Mouse (Mus musculus): ENCODE results near the gene Emc10. TPM values are rescaled to one million over a fixed set of nuclear protein-coding genes. Genes with fewer than 3 reads are reported as not detected.
A peak's percentile ranks its signal among the peaks of the same experiment; 100 is the strongest.

The Emc10 gene
- polyA plus RNA-seq, 1 experiment from 2014 or later = 129 TPM

- 0 out of 2 replicates have a peak overlapping the region, but pooled peaks have one; percentile 25 for H3K27ac ChIP-seq
- peaks cover 78% of the 10 kb centered on the region for H3K4me1 ChIP-seq (replicated peaks)
- peak overlapping the region; percentile 87 for H3K4me2 ChIP-seq (replicated peaks)
- no peaks in the 10 kb centered on the region for H3K9me3 ChIP-seq
- H3K9ac ChIP-seq (replicated peaks) = peak overlapping the region; percentile 100
- peaks cover 58% of the 10 kb centered on the region for H3K36me3 ChIP-seq
- WGBS = 55% methylated on average over 12 of the region's 12 CpGs
- H3K27me3 ChIP-seq = no peaks in the 10 kb centered on the region
- ATAC-seq = no peak
- H3K4me3 ChIP-seq (replicated peaks) = peak overlapping the region; percentile 88
Measured at GRCm38 (mm10) chr7:44446070-44446855, 50.1 kb downstream of the Emc10 start.

DNA sequence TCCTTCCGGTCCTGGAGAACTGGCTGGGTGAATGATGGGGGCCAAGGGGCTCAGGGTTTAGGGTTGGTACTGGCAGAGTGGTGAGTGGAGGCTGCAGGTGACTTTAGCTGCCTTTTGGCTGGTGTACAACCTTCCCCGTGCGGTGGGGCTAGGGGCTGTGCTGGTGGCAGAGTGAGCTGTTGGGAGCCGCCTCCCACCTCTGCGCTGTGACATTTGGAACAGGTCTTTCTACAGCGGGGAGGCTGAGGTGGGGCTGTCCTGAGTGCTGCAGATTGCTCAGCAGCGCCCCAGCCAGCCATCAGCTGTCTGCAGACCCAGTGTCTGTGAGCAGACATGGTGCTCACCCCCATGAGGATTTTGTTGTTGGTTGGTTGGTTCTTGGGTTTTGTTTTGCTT is 50.8 kb downstream of the Emc10 start:
- peak overlapping the region; percentile 88 for H3K4me3 ChIP-seq (replicated peaks)
- H3K9me3 ChIP-seq = no peaks in the 10 kb centered on the region
- H3K4me2 ChIP-seq (replicated peaks) = peak overlapping the region; percentile 87
- H3K36me3 ChIP-seq = peaks cover 57% of the 10 kb centered on the region
- H3K9ac ChIP-seq (replicated peaks) = peak overlapping the region; percentile 100
- 41% methylated on average over 7 of the region's 7 CpGs for WGBS
- peaks cover 81% of the 10 kb centered on the region for H3K4me1 ChIP-seq (replicated peaks)
- H3K27ac ChIP-seq = peak overlapping the region; percentile 15
- ATAC-seq = no peak
- H3K27me3 ChIP-seq = no peaks in the 10 kb centered on the region

- no peak for ATAC-seq
- H3K36me3 ChIP-seq = peaks cover 52% of the 10 kb centered on the region
Measured at GRCm38 (mm10) chr7:44444886-44445527, 51.3 kb downstream of the Emc10 start.

DNA sequence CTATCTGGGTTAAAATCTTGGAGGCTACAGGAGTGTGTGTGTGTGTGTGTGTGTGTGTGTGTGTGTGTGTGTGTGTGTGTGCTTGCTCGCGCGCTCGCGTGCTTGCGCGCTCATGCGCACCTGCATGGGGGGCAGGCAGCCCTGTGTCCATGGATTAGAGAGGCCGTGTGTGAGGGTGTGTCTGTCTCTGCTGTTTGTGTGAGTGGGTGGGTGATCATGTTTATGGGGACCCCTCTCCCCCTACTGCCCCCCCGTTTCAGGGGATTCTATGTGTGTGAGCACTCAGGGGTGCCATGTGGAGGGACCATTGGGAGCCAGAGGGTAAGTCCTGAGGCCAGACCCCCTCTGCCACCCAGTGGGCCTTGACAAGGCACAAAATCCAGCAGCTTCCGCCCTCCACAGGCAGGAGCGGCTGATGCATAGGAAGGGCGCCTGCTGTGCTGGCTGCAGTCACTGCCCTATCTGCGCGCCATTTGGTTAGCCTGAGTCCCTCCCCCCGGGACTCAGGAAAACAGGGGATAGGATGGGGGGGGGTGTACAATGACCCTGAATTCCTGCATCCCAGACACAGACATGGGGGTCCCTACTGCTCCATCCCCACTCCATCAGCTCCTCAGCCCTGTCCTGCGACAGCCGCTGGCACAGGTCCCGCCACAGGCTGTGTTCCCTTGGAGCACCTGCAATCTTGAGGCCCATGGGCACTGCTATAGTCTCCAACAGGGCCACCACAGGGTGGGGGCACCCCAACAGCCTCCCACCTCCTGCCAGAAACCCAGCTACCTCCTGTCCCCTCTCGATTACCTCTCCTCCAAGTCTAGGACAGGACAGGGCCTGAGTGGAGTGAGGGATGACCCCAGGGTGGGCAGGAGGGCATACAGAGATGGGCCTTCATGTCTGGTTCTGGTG is 52.8 kb downstream of the Emc10 start:
- H3K4me2 ChIP-seq (replicated peaks) = peak overlapping the region; percentile 87
- H3K27ac ChIP-seq = peak overlapping the region; percentile 99
- no peaks in the 10 kb centered on the region for H3K27me3 ChIP-seq
- H3K36me3 ChIP-seq = peaks cover 37% of the 10 kb centered on the region
- ATAC-seq = peak; percentile 62
- peak overlapping the region; percentile 88 for H3K4me3 ChIP-seq (replicated peaks)
- H3K9me3 ChIP-seq = no peaks in the 10 kb centered on the region
- WGBS = 7% methylated on average over 19 of the region's 20 CpGs
- H3K4me1 ChIP-seq (replicated peaks) = peaks cover 80% of the 10 kb centered on the region
- peak overlapping the region; percentile 100 for H3K9ac ChIP-seq (replicated peaks)

More at GRCm38 (mm10) chr7:44444886-44445527, 51.3 kb downstream of the Emc10 start:
- Histone ChIP-seq H3K9ac (replicated peaks) (peak overlapping the region; percentile 100), H3K4me1 (replicated peaks) (peaks cover 82% of the 10 kb centered on the region), H3K27me3 (no peaks in the 10 kb centered on the region), H3K4me3 (replicated peaks) (peak overlapping the region; percentile 88), H3K27ac (peak overlapping the region; percentile 15), H3K9me3 (no peaks in the 10 kb centered on the region), H3K4me2 (replicated peaks) (peak overlapping the region; percentile 87)
- 38% methylated on average over 29 of the region's 29 CpGs for WGBS

- Histone ChIP-seq H3K27ac (peak overlapping the region; percentile 99), H3K27me3 (no peaks in the 10 kb centered on the region), H3K4me2 (replicated peaks) (peak overlapping the region; percentile 87), H3K9me3 (no peaks in the 10 kb centered on the region), H3K4me1 (replicated peaks) (peaks cover 80% of the 10 kb centered on the region), H3K9ac (replicated peaks) (peak overlapping the region; percentile 100), H3K4me3 (replicated peaks) (peak overlapping the region; percentile 88), H3K36me3 (peaks cover 31% of the 10 kb centered on the region)
- peak; percentile 53 for ATAC-seq
- 0% methylated on average over 12 of the region's 14 CpGs for WGBS
Measured at GRCm38 (mm10) chr7:44442407-44442821, 53.9 kb downstream of the Emc10 start.

DNA sequence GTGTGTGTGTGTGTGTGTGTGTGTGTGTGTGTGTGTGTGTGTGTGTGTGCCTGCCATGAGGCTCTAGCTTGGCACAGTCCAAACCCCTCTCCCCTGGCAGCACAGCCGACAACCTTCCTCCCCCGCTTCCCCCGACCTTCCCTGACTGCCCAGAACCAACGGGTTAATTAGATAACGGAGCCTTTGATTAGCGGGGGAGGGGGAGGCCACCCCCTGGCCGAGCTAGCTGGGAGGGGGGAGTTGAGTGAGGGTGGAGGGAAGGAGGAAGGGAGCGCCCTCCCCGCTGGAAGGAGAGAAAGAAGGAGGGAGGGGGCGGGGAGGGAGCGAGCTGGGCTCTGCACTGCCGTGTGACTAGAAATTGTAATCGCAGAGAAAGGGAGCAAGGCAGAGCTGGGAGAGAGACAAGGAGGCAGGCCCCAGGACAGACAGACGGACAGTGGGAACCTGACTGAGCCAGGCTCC is 54.6 kb downstream of the Emc10 start:
- Histone ChIP-seq H3K27ac (peak overlapping the region; percentile 99), H3K4me1 (replicated peaks) (peaks cover 75% of the 10 kb centered on the region), H3K4me3 (replicated peaks) (peak overlapping the region; percentile 88), H3K4me2 (replicated peaks) (peak overlapping the region; percentile 87), H3K9me3 (no peaks in the 10 kb centered on the region), H3K36me3 (peaks cover 25% of the 10 kb centered on the region), H3K9ac (replicated peaks) (peak overlapping the region; percentile 100), H3K27me3 (no peaks in the 10 kb centered on the region)
- 1% methylated on average over 13 of the region's 14 CpGs for WGBS
- ATAC-seq = peak; percentile 73

DNA sequence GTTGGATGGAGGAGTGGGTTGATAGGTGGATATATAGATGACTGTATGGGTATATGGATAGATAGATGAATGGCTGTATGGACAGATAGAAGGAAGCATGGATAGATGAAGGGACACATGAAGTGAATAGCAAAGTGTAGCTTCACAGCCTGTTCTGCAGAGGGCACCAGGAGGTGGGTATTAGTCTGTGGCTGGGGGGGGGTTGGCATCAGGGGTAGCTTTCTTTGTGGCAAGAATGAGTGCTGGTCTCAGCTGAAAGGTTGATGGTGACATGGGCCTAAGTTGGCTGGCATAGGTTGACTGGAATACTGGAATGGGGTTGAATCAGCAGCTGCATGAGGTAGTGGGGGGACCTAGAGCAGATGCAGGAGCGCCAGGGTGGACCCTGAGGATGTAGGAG is 55.1 kb downstream of the Emc10 start:
- peaks cover 20% of the 10 kb centered on the region for H3K36me3 ChIP-seq
- peak overlapping the region; percentile 99 for H3K27ac ChIP-seq
- WGBS = 10% methylated on average over 1 of the region's 1 CpGs
- H3K4me2 ChIP-seq (replicated peaks) = peak overlapping the region; percentile 87
- H3K4me3 ChIP-seq (replicated peaks) = peak overlapping the region; percentile 88
- peak overlapping the region; percentile 100 for H3K9ac ChIP-seq (replicated peaks)
- no peaks in the 10 kb centered on the region for H3K27me3 ChIP-seq
- ATAC-seq = no peak
- peaks cover 70% of the 10 kb centered on the region for H3K4me1 ChIP-seq (replicated peaks)
- H3K9me3 ChIP-seq = no peaks in the 10 kb centered on the region

- H3K9ac ChIP-seq (replicated peaks) = 0 out of 2 replicates have a peak overlapping the region, but pooled peaks have one; percentile 6
- no peak overlapping the region for H3K4me3 ChIP-seq (replicated peaks)
- no peaks in the 10 kb centered on the region for H3K9me3 ChIP-seq
- 97% methylated on average over 1 of the region's 1 CpGs for WGBS
- no peak overlapping the region for H3K4me2 ChIP-seq (replicated peaks)
- ATAC-seq = no peak
- peak overlapping the region; percentile 53; the same call in 1 of the 2 replicates for H3K27ac ChIP-seq
- peaks cover 14% of the 10 kb centered on the region for H3K36me3 ChIP-seq
- H3K27me3 ChIP-seq = no peaks in the 10 kb centered on the region
- peaks cover 63% of the 10 kb centered on the region for H3K4me1 ChIP-seq (replicated peaks)
Measured at GRCm38 (mm10) chr7:44440479-44440878, 55.9 kb downstream of the Emc10 start.

Small RNA genes within 50 kb of the gene (microRNA-seq; reads per million reads assigned to microRNA genes)
- gene Mir7052 (not detected), gene Mir7053 (1.4 reads per million)

Other genes starting within 250 kb of the Emc10 start
- gene 1700028J19Rik, start 249.8 kb downstream of the Emc10 start, polyA plus RNA-seq (2015; fragmentation: Nextera tagmentation; extraction: Ambion mirVana) = 1.5 and 1.6 TPM in 2 replicates
- gene 2410002F23Rik, start 249.8 kb downstream of the Emc10 start, polyA plus RNA-seq (2015; fragmentation: Nextera tagmentation; extraction: Ambion mirVana) = 205 and 217 TPM in 2 replicates
- gene Acp4, start 239.2 kb downstream of the Emc10 start, polyA plus RNA-seq (2015; fragmentation: Nextera tagmentation; extraction: Ambion mirVana) = 0.09 TPM in 1 of 2 replicates, not detected in the other
- gene Gm15517, start 235.1 kb downstream of the Emc10 start, polyA plus RNA-seq (2015; fragmentation: Nextera tagmentation; extraction: Ambion mirVana) = not detected in 2 replicates
- 3.7 and 4.0 TPM in 2 replicates for gene Clec11a, start 189.6 kb downstream of the Emc10 start, polyA plus RNA-seq (2015; fragmentation: Nextera tagmentation; extraction: Ambion mirVana)
- 26.0 and 26.4 TPM in 2 replicates for gene Shank1, start 186.3 kb downstream of the Emc10 start, polyA plus RNA-seq (2015; fragmentation: Nextera tagmentation; extraction: Ambion mirVana)
- 16.9 and 17.6 TPM in 2 replicates for gene Syt3, start 112.4 kb downstream of the Emc10 start, polyA plus RNA-seq (2015; fragmentation: Nextera tagmentation; extraction: Ambion mirVana)
- gene 1700008O03Rik, start 110.7 kb downstream of the Emc10 start, polyA plus RNA-seq (2015; fragmentation: Nextera tagmentation; extraction: Ambion mirVana) = 0.70 and 1.4 TPM in 2 replicates
- 15.7 and 16.4 TPM in 2 replicates for gene Lrrc4b, start 67.5 kb downstream of the Emc10 start, polyA plus RNA-seq (2015; fragmentation: Nextera tagmentation; extraction: Ambion mirVana)
- 8.6 and 10.8 TPM in 2 replicates for gene Aspdh, start 31.1 kb downstream of the Emc10 start, polyA plus RNA-seq (2015; fragmentation: Nextera tagmentation; extraction: Ambion mirVana)
- gene Josd2, start 28.5 kb downstream of the Emc10 start, polyA plus RNA-seq (2015; fragmentation: Nextera tagmentation; extraction: Ambion mirVana) = 41.6 and 44.8 TPM in 2 replicates
- 43.0 and 46.1 TPM in 2 replicates for gene Fam71e1, start 52 bp upstream of the Emc10 start, polyA plus RNA-seq (2015; fragmentation: Nextera tagmentation; extraction: Ambion mirVana)
- 0.16 and 0.23 TPM in 2 replicates for gene Mybpc2, start 28.1 kb upstream of the Emc10 start, polyA plus RNA-seq (2015; fragmentation: Nextera tagmentation; extraction: Ambion mirVana)
- not detected in 2 replicates for gene Spib, start 35.5 kb upstream of the Emc10 start, polyA plus RNA-seq (2015; fragmentation: Nextera tagmentation; extraction: Ambion mirVana)
- gene Pold1, start 52.3 kb upstream of the Emc10 start, polyA plus RNA-seq (2015; fragmentation: Nextera tagmentation; extraction: Ambion mirVana) = 38.7 and 40.1 TPM in 2 replicates
- gene Nr1h2, start 57.4 kb upstream of the Emc10 start, polyA plus RNA-seq (2015; fragmentation: Nextera tagmentation; extraction: Ambion mirVana) = 71.3 and 74.9 TPM in 2 replicates
- 0.64 and 1.3 TPM in 2 replicates for gene Napsa, start 75.9 kb upstream of the Emc10 start, polyA plus RNA-seq (2015; fragmentation: Nextera tagmentation; extraction: Ambion mirVana)
- 3.7 and 4.4 TPM in 2 replicates for gene Kcnc3, start 94.1 kb upstream of the Emc10 start, polyA plus RNA-seq (2015; fragmentation: Nextera tagmentation; extraction: Ambion mirVana)
- 0.84 and 1.2 TPM in 2 replicates for gene Myh14, start 174.3 kb upstream of the Emc10 start, polyA plus RNA-seq (2015; fragmentation: Nextera tagmentation; extraction: Ambion mirVana)
- not detected in 2 replicates for gene Izumo2, start 212.2 kb upstream of the Emc10 start, polyA plus RNA-seq (2015; fragmentation: Nextera tagmentation; extraction: Ambion mirVana)

Measured in midbrain, embryonic 13.5 days (tissue).